Mouse (Mus musculus) mature B cell (primary cell): ENCODE data around the gene Zfp316.

Experiments used
- in situ Hi-C: fragments of 300-500 bp; cut with MboI; formaldehyde crosslinking; loops from 2 replicates; pipeline ENCODE4 v1.14.3; 2019

The Zfp316 gene

DNA sequence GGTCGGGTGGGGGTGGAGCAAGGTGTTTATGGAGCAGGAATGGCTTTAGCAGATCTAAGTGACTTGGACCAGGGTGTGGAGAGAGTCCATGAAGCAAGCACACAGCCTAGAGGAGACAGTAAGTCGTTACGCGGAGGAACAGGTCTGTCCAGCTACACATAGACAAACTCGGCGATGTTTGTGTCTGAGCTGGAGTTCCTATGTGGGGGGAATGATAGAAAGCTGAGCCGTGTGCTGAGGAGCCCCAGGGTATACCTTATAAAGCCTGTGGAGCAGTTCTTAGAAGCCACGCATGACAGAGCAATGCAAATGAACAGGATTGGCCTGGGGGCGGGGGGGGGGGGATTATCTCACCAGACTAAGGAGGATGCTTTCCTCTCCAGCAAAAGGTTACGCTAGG, 9.4 kb upstream of the Zfp316 start:
- in situ Hi-C loops: no loop called here

DNA sequence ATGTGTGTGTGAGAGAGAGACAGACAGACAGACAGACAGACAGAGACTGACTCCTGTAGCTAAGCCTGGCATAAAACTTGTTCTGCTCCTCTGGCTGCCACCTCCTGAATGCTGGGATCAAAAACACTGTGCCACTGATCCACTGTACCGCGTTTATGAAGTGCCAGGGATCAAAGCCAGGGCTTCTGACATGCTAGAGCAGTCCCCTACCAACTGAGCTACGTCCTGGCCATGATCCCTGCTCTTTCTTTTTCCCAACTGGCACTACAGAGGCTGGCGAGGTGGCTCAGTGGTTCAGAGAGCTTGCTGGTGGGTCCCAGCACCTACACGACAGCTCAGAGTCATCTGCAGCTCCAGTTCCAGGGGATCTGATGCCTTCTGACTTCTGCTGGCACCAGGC, 5.9 kb upstream of the Zfp316 start:
- in situ Hi-C loops: no loop called here

DNA sequence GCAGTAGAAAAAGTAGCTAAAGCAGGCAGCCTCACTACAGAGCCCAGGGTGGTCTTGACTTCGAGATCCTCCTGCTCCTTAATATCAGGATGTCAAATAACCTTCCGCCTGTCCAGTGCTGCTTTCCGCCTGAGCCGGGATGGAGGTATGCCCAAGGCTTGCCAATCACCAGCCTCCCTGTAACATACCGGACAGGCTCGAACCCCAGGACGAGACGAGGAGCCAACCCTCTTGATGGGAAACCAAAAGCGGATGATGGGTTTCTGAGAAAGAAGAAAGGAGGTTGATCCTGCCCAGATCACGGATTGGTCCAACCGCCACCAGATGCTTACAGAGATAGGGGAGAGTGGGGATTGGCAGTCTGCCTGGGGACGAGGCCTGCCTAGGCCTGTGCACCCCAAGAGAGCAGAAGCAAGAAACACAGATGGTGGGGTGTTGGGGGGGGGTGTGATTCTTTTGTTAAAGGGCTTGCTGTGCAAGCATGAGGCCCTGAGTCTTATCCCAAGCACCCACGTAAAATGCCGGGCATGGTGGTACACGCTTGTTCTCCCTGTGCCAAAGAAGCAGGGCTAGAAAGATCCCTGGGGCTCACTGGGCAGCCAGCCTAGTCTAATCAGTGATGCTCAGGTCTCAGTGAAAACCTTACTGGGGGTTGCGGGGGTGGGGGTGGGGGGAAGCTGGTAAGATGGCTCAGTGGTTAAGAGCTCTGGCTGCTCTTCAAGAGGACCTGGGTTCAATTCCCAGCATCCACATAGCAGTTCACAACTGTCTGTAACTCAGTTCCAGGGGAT, 2.9 kb upstream of the Zfp316 start:
- in situ Hi-C loops: no loop called here

DNA sequence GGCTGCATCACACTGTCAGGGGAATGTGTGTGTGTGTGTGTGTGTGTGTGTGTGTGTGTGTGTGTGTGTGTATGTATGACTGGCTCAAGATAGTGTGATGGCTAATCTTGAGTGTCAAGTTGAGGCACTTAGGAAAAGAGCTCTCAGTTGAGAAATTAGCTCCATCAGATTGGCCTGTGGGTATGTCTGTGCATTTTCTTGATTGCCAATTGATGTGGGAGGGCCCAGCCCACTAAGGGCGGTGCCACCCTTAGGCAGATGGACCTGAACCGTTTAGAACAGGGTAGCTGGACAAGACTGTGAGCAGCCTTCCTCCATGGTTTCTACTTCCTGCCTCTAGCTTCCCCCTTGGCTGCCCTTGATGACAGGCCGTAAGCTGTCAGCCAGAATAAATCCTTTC, 2.3 kb upstream of the Zfp316 start:
- in situ Hi-C loops: no loop called here

DNA sequence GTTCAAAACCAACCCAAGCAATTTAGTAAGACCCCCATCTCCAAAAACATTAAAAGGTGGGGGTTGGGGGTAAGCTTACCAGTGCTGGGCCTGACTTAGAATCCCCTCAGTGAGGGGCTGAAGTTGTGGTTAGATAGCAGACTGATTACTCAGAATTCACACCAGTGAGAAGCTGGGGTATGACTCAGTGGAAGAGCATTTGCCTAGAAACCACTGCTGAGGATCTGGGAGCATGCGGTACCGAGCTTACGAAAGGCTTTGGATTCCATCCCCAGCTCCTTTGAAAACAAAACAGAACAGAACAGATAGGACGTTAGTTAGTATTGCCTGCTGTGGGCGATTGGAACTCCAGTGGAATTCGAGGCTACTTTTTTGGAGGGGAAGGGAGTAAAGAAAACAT, 1.8 kb upstream of the Zfp316 start:
- in situ Hi-C loops: no loop called here

- in situ Hi-C loops: no loop called here
These were observed 313 bp upstream of the Zfp316 start for GRCm38 (mm10) chr5:143270151-143270519.

- in situ Hi-C loops: no loop called here
These were observed 848 bp downstream of the Zfp316 start for GRCm38 (mm10) chr5:143268985-143269362.

GRCm38 (mm10) chr5:143266794-143267193, 3.0 kb downstream of the Zfp316 start:
- in situ Hi-C loops: no loop called here

DNA sequence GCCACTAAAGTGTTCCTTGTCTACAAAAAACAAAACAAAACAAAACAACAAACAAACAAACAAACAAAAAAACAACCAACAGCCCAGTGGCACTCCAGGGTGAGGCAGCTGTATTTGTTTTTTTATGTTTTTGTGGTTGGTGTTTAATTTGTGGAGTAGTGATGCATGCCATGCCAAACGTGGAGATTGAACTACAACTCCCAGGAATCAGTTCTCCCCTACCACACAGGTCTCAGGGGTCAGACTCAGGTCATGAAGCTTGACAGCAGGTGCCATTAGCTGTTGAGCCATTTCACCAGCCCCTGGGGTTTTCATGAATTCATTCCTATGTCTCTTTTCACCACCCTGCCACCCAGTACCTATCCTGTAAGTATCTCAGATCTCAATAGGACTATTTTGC, 4.4 kb downstream of the Zfp316 start:
- in situ Hi-C loops: no loop called here

DNA sequence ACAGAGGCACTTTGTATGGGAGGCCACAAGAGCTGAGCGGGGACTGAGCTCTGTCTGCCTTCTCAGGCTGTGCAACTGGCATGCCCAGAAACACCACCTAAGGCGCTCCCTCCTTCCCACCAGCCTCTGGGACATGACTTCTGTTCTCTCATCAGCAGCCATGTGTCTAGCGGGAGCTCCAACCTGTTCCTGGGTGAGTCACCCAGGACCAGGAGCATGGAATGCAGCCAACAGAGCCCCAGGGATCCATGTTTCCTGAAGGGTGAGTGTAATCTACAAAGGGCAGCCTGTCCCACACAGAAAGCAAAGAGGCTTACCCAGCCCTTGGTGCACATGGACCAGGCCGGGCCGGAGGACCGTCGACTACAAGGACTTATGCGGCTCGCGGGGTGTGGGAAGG, 5.1 kb downstream of the Zfp316 start:
- in situ Hi-C loops: no loop called here

- in situ Hi-C loops: no loop called here
These were observed 8.2 kb downstream of the Zfp316 start for GRCm38 (mm10) chr5:143261636-143262035.

DNA sequence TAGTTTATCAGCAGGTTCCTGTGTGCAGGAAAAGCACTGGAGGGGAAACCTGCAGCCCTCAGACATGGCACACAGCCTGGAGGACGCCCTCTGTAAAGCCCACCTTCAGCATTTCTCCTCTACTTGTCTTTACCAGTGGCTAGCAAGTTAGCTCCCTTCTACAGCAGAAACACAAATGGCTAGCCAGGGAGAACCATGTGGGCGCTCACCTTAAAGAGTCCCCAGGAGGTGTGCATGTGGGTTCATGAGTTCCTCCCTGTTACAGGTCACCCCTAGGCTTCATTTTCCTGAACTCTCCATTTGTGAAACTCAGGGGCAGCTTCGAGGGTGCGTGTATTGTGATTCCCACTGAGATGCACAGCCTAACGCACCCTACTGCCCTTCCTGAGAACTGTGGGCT, 14.0 kb downstream of the Zfp316 start:
- in situ Hi-C loops: no loop called here

DNA sequence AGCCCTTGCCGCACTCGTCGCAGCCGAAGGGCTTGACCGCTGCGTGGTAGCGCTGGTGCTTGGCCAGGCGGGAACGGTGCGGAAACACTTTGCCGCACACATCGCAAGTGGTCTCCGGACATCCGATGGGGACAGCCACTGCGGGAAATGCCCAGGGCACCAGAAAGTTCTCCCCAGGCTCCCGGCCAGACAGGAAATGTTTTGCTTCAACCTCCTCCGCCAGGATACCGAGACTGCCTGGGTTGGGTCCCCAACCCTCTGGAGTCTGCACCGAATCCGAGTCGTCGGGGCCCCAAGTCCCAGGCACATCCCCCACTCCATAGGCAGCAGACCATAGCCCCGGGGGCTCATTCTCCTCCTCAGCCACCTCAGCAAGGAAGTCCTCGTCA, 14.7 kb downstream of the Zfp316 start:
- in situ Hi-C loops: no loop called here

DNA sequence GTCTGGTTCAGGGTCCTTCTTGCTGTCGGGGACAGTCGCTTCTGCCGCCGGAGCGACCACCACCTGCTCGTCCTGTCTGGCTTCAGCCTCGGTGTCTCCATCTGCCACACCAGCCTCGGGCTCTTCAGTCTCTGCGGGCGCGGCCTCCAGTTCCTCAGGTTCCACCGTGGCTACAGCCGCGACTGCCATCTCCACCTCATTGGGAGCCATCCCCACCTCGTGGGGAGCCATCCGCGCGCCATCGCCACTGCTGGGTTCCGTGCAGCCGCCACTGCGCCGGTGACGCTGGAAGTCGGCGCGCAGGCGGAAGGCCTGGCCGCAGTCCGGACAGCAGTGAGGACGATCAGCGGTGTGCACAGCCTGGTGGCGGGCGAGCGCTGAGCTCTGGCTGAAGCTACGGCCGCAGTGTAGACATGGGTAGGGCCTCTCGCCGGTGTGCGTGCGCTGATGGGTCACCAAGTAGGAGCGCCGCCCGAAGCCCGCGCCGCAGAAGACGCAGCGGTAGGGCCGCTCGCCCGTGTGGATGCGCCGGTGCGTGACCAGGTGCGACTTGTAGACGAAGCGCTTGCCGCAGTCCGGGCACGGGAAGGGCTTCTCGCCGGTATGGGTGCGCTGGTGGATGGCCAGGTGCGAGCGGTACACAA, 15.2 kb downstream of the Zfp316 start:
- in situ Hi-C loops: no loop called here

DNA sequence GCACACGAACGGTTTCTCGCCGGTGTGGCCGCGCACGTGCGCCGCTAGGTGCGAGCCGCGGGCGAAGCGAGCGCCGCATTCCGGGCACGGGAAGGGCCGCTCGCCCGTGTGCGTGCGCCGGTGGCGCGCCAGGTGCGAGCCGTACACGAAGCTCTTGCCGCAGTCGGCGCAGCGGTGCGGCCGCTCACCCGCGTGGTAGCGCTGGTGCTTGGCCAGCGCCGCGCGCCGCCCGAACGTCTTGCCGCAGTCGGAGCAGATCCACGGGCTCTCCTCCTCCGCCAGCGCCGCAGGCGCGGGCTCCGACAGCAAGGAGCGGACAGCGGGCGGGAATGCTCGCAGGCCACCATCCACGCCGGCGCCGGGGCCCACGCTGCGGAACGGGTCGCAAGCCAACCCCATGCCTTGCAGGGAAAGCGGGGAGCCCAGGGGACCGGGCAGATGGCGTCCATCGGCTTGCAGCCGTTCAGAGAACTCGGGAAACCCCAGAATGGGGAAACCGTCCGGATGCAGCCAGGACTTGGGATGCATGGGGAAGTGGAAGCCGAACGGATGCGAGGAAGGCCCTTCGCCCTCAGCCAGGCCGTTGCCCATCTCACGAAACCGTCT, 15.8 kb downstream of the Zfp316 start:
- in situ Hi-C loops: no loop called here

DNA sequence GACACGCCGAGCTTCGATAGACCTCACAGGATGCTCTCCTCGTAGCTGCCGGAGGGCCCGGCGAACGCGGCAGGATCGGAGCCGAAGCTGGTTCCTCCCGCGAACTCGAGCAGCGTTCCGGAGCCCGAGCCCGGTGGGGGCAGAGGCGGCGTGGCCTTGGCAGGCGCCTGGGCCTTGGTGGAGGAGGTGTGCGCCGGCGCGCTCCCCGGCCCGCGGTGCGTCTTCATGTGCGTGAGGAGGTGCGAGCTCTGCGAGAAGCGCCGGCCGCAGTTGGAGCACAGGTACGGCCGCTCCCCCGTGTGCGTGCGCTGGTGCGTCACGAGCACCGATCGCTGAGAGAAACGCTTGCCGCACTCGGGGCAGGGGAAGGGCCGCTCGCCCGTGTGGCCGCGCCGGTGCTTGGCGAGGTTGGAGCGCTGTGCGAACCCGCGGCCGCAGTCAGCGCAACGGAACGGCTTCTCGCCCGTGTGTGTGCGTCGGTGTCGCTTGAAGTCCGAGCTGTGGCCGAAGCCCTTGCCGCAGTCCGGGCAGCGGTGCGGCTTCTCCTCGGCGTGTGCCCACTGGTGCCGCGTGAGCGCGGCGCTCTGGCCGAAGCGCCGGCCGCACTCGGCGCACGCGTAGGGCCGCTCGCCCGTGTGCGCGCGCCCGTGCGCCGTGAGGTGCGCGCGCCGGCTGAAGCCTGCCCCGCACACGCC, 16.5 kb downstream of the Zfp316 start:
- in situ Hi-C loops: no loop called here

- in situ Hi-C loops: no loop called here
These were observed 17.0 kb downstream of the Zfp316 start for GRCm38 (mm10) chr5:143252791-143253185.

DNA sequence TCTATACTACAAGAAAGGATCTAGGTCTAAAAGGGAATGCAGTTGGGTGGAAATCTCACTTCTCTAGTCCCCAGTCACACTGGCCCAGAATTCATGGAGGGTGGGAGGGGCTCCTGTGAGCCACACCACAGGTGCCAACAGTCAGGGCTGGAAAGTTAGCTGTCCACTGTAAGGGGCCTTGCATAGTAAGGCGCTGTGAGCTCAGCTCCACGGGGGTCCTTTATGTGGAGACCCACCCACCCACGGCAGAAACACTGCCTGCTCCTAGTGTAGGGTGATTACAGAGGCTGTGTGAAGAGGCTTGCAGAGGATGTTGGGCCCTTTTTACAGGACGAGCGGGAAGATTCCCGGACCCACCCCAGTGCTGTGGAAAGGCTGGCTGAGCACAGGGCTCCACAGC, 17.8 kb downstream of the Zfp316 start:
- in situ Hi-C loops: no loop called here

DNA sequence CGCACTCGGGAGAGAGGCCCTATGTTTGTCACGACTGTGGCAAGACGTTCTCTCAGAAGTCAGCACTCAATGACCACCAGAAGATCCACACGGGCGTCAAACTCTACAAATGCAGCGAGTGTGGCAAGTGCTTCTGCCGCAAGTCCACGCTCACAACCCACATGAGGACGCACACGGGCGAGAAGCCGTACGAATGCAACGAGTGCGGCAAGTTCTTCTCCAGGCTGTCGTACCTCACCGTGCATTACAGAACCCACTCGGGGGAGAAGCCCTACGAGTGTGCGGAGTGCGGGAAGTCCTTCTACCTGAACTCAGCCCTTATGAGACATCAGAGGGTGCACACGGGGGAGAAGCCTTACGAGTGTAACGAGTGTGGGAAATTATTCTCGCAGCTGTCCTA, 24.9 kb downstream of the Zfp316 start:
- in situ Hi-C loops: no loop called here

DNA sequence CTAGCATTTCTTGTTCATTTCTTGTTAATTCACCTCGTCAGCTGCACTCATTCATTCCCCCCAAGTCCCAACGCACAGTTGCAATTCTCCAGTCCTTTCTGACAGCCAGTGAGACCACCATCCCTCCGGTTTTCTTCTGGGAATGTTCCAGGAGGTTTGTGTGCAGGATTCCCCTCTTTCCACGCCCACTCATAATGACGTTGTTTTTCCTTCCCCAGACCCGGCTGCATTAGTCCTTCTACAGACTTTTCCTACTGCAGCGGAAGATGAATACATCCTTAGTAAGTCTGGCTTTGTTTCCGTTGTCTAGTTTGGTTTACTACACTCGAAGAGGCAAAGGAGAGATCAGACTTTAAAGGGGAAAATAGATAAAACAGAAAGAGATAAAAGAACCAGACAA, 33.8 kb downstream of the Zfp316 start:
- in situ Hi-C loops: no loop called here

- in situ Hi-C loops: no loop called here
These were observed 34.7 kb downstream of the Zfp316 start, which contains the start of gene Zfp12 for GRCm38 (mm10) chr5:143235028-143235693. Gene Zfp12 (plus strand): TSS chr5:143235163.

- in situ Hi-C loops: no loop called here
These were observed 43.0 kb downstream of the Zfp316 start, which contains the start of gene Spdye4a for GRCm38 (mm10) chr5:143226790-143227189. Gene Spdye4a (minus strand): TSS chr5:143226890.
